Mouse (Mus musculus): Measurements from ENCODE around the gene Igfbp5. TPM values are rescaled to one million over a fixed set of nuclear protein-coding genes. Genes with fewer than 3 reads are reported as not detected.

Igfbp5 gene
- polyA plus RNA-seq, 1 experiment: 0.99 TPM

- Histone ChIP-seq H3K4me1 (ENCODE audit: control insufficient read depth, insufficient read depth, low read length) (no peaks in the 10 kb centered on the region), H3K9me3 (replicated peaks; ENCODE audit: control insufficient read depth, insufficient read depth, low read length, poor library complexity, severe bottlenecking) (no peaks in the 10 kb centered on the region), H3K4me3 (ENCODE audit: low read depth, low read length) (no peak overlapping the region), H3K9ac (ENCODE audit: low read depth, poor library complexity, severe bottlenecking) (no peak overlapping the region), H3K27ac (ENCODE audit: insufficient read depth, low read length) (no peak overlapping the region), H3K36me3 (ENCODE audit: control insufficient read depth, insufficient read depth, low read length, poor library complexity, severe bottlenecking) (no peaks in the 10 kb centered on the region), H3K27me3 (ENCODE audit: control insufficient read depth, insufficient read depth, low read length, poor library complexity, severe bottlenecking) (no peaks in the 10 kb centered on the region)
- TF ChIP-seq EP300 (IDR thresholded peaks at IDR 0.05; ENCODE audit: insufficient read depth, low read depth, low read length) (no peak), POLR2A (IDR thresholded peaks at IDR 0.05; ENCODE audit: insufficient read depth, low read length) (no peak), CTCF (IDR thresholded peaks at IDR 0.05; ENCODE audit: low read depth, low read length) (no peak)
Observed at GRCm38 (mm10) chr1:72866417-72866816, 8.3 kb downstream of the Igfbp5 start.

GRCm38 (mm10) chr1:72865900-72866299, 8.8 kb downstream of the Igfbp5 start:
- no peaks in the 10 kb centered on the region for H3K27me3 ChIP-seq (ENCODE audit: control insufficient read depth, insufficient read depth, low read length, poor library complexity, severe bottlenecking)
- H3K4me1 ChIP-seq (ENCODE audit: control insufficient read depth, insufficient read depth, low read length): no peaks in the 10 kb centered on the region

GRCm38 (mm10) chr1:72864272-72864671, 10.4 kb downstream of the Igfbp5 start:
- TF ChIP-seq POLR2A (IDR thresholded peaks at IDR 0.05; ENCODE audit: insufficient read depth, low read length): no peak
- TF ChIP-seq EP300 (IDR thresholded peaks at IDR 0.05; ENCODE audit: insufficient read depth, low read depth, low read length): no peak
- TF ChIP-seq CTCF (IDR thresholded peaks at IDR 0.05; ENCODE audit: low read depth, low read length): no peak
- Histone ChIP-seq H3K9ac (ENCODE audit: low read depth, poor library complexity, severe bottlenecking) (no peak overlapping the region), H3K4me1 (ENCODE audit: control insufficient read depth, insufficient read depth, low read length) (no peaks in the 10 kb centered on the region), H3K27me3 (ENCODE audit: control insufficient read depth, insufficient read depth, low read length, poor library complexity, severe bottlenecking) (no peaks in the 10 kb centered on the region), H3K9me3 (replicated peaks; ENCODE audit: control insufficient read depth, insufficient read depth, low read length, poor library complexity, severe bottlenecking) (no peaks in the 10 kb centered on the region), H3K36me3 (ENCODE audit: control insufficient read depth, insufficient read depth, low read length, poor library complexity, severe bottlenecking) (no peaks in the 10 kb centered on the region), H3K4me3 (ENCODE audit: low read depth, low read length) (no peak overlapping the region), H3K27ac (ENCODE audit: insufficient read depth, low read length) (no peak overlapping the region)

More at GRCm38 (mm10) chr1:72865900-72866299, 8.8 kb downstream of the Igfbp5 start:
- TF ChIP-seq EP300 (IDR thresholded peaks at IDR 0.05; ENCODE audit: insufficient read depth, low read depth, low read length) (no peak), CTCF (IDR thresholded peaks at IDR 0.05; ENCODE audit: low read depth, low read length) (peak; percentile 94), POLR2A (IDR thresholded peaks at IDR 0.05; ENCODE audit: insufficient read depth, low read length) (no peak)
- no peaks in the 10 kb centered on the region for H3K36me3 ChIP-seq (ENCODE audit: control insufficient read depth, insufficient read depth, low read length, poor library complexity, severe bottlenecking)
- no peak overlapping the region for H3K9ac ChIP-seq (ENCODE audit: low read depth, poor library complexity, severe bottlenecking)
- H3K4me3 ChIP-seq (ENCODE audit: low read depth, low read length): no peak overlapping the region
- no peak overlapping the region for H3K27ac ChIP-seq (ENCODE audit: insufficient read depth, low read length)
- H3K9me3 ChIP-seq (replicated peaks; ENCODE audit: control insufficient read depth, insufficient read depth, low read length, poor library complexity, severe bottlenecking): no peaks in the 10 kb centered on the region

GRCm38 (mm10) chr1:72863692-72864091, 11.0 kb downstream of the Igfbp5 start:
- H3K27me3 ChIP-seq (ENCODE audit: control insufficient read depth, insufficient read depth, low read length, poor library complexity, severe bottlenecking): no peaks in the 10 kb centered on the region
- H3K9me3 ChIP-seq (replicated peaks; ENCODE audit: control insufficient read depth, insufficient read depth, low read length, poor library complexity, severe bottlenecking): no peaks in the 10 kb centered on the region
- no peak overlapping the region for H3K4me3 ChIP-seq (ENCODE audit: low read depth, low read length)
- H3K27ac ChIP-seq (ENCODE audit: insufficient read depth, low read length): no peak overlapping the region
- no peaks in the 10 kb centered on the region for H3K4me1 ChIP-seq (ENCODE audit: control insufficient read depth, insufficient read depth, low read length)
- TF ChIP-seq EP300 (IDR thresholded peaks at IDR 0.05; ENCODE audit: insufficient read depth, low read depth, low read length): no peak
- no peak for TF ChIP-seq CTCF (IDR thresholded peaks at IDR 0.05; ENCODE audit: low read depth, low read length)
- no peak for TF ChIP-seq POLR2A (IDR thresholded peaks at IDR 0.05; ENCODE audit: insufficient read depth, low read length)
- H3K36me3 ChIP-seq (ENCODE audit: control insufficient read depth, insufficient read depth, low read length, poor library complexity, severe bottlenecking): no peaks in the 10 kb centered on the region
- H3K9ac ChIP-seq (ENCODE audit: low read depth, poor library complexity, severe bottlenecking): no peak overlapping the region

GRCm38 (mm10) chr1:72862248-72862647, 12.4 kb downstream of the Igfbp5 start:
- TF ChIP-seq CTCF (IDR thresholded peaks at IDR 0.05; ENCODE audit: low read depth, low read length): no peak
- no peak for TF ChIP-seq POLR2A (IDR thresholded peaks at IDR 0.05; ENCODE audit: insufficient read depth, low read length)
- TF ChIP-seq EP300 (IDR thresholded peaks at IDR 0.05; ENCODE audit: insufficient read depth, low read depth, low read length): no peak
- H3K4me1 ChIP-seq (ENCODE audit: control insufficient read depth, insufficient read depth, low read length): no peaks in the 10 kb centered on the region
- H3K27me3 ChIP-seq (ENCODE audit: control insufficient read depth, insufficient read depth, low read length, poor library complexity, severe bottlenecking): no peaks in the 10 kb centered on the region
- H3K4me3 ChIP-seq (ENCODE audit: low read depth, low read length): no peak overlapping the region
- H3K9me3 ChIP-seq (replicated peaks; ENCODE audit: control insufficient read depth, insufficient read depth, low read length, poor library complexity, severe bottlenecking): no peaks in the 10 kb centered on the region
- H3K9ac ChIP-seq (ENCODE audit: low read depth, poor library complexity, severe bottlenecking): no peak overlapping the region
- no peaks in the 10 kb centered on the region for H3K36me3 ChIP-seq (ENCODE audit: control insufficient read depth, insufficient read depth, low read length, poor library complexity, severe bottlenecking)
- H3K27ac ChIP-seq (ENCODE audit: insufficient read depth, low read length): no peak overlapping the region

- Histone ChIP-seq H3K27ac (ENCODE audit: insufficient read depth, low read length) (no peak overlapping the region), H3K9me3 (replicated peaks; ENCODE audit: control insufficient read depth, insufficient read depth, low read length, poor library complexity, severe bottlenecking) (no peaks in the 10 kb centered on the region), H3K9ac (ENCODE audit: low read depth, poor library complexity, severe bottlenecking) (no peak overlapping the region), H3K4me3 (ENCODE audit: low read depth, low read length) (no peak overlapping the region), H3K27me3 (ENCODE audit: control insufficient read depth, insufficient read depth, low read length, poor library complexity, severe bottlenecking) (no peaks in the 10 kb centered on the region), H3K4me1 (ENCODE audit: control insufficient read depth, insufficient read depth, low read length) (no peaks in the 10 kb centered on the region), H3K36me3 (ENCODE audit: control insufficient read depth, insufficient read depth, low read length, poor library complexity, severe bottlenecking) (no peaks in the 10 kb centered on the region)
- no peak for TF ChIP-seq CTCF (IDR thresholded peaks at IDR 0.05; ENCODE audit: low read depth, low read length)
- no peak for TF ChIP-seq EP300 (IDR thresholded peaks at IDR 0.05; ENCODE audit: insufficient read depth, low read depth, low read length)
- no peak for TF ChIP-seq POLR2A (IDR thresholded peaks at IDR 0.05; ENCODE audit: insufficient read depth, low read length)
Observed at GRCm38 (mm10) chr1:72861702-72862101, 13.0 kb downstream of the Igfbp5 start.
